Mouse (Mus musculus): ENCODE data around the gene Dlgap1. TPM values are rescaled to one million over a fixed set of nuclear protein-coding genes. Genes with fewer than 3 reads are reported as not detected.
A peak's percentile ranks its signal among the peaks of the same experiment; 100 is the strongest.
"Not testable (repeated sequence)": the region's sequence is repeated elsewhere in the genome, so short reads cannot be mapped to it uniquely, and the experiment has no call there.

Gene Dlgap1
- polyA plus RNA-seq, 1 experiment from 2014 or later: 1.3 TPM

DNA sequence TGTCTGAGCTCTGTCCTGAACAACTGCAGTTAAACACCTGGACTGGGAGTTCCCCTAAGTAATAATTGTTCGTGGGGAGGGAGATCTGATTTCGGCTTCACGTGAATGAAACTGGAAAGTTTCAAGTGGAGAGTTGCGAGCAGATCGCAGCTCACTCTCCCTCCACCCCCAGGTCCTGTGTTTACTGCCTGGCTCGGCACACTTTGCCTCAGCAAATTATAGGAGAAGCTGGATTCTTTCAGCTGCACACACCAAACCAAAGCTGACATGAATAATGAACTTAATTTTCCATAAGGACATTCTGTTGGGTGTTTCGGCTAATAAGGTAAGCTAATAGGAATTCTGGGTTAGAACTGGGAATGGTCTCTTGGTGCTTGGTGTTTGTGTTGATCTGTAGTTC, 592.7 kb downstream of the Dlgap1 start:
- 39% methylated on average over 7 of the region's 7 CpGs for WGBS
- H3K4me3 ChIP-seq (ENCODE audit: low read length): no peak overlapping the region
- no peaks in the 10 kb centered on the region for H3K4me1 ChIP-seq (ENCODE audit: control insufficient read depth, insufficient read depth, low read length)
- H3K9ac ChIP-seq (ENCODE audit: low read depth, low read length): no peak overlapping the region
- no peaks in the 10 kb centered on the region for H3K27me3 ChIP-seq (replicated peaks; ENCODE audit: control insufficient read depth, insufficient read depth, low read length)
- no peak for ATAC-seq
- H3K9me3 ChIP-seq (ENCODE audit: control insufficient read depth, low read length): no peaks in the 10 kb centered on the region
- 0 out of 2 replicates have a peak overlapping the region, but pooled peaks have one; percentile 3 for H3K4me2 ChIP-seq (ENCODE audit: low read depth, low read length)
- no peak overlapping the region for H3K27ac ChIP-seq (ENCODE audit: low read length)
- no peaks in the 10 kb centered on the region for H3K36me3 ChIP-seq (ENCODE audit: control insufficient read depth, insufficient read depth, low read length)

DNA sequence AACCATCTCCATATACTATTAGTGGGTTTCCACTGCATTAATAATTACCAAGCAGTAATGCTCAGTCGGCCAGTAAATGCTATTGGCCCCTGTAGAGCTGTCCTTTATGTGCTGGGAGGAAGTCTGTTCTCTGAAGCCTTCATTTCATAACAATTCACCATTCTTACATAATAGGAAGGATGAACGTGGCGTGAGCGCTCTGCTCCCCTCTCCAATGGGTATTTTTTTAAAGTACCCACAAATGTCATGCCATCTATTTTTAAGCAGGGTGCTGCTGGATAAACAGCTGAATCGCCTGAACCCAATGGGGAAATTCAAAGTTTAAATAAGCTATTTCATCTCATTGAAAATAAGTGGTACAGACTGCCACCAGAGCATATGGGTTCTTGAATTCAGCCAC, 602.0 kb downstream of the Dlgap1 start:
- Histone ChIP-seq H3K4me3 (ENCODE audit: low read length) (no peak overlapping the region), H3K27ac (ENCODE audit: low read length) (no peak overlapping the region), H3K9me3 (ENCODE audit: control insufficient read depth, low read length) (no peaks in the 10 kb centered on the region), H3K9ac (ENCODE audit: low read depth, low read length) (no peak overlapping the region), H3K4me1 (ENCODE audit: control insufficient read depth, insufficient read depth, low read length) (no peaks in the 10 kb centered on the region), H3K4me2 (ENCODE audit: low read depth, low read length) (no peak overlapping the region), H3K36me3 (ENCODE audit: control insufficient read depth, insufficient read depth, low read length) (no peaks in the 10 kb centered on the region), H3K27me3 (replicated peaks; ENCODE audit: control insufficient read depth, insufficient read depth, low read length) (no peaks in the 10 kb centered on the region)
- ATAC-seq: no peak
- 82% methylated on average over 5 of the region's 5 CpGs for WGBS

DNA sequence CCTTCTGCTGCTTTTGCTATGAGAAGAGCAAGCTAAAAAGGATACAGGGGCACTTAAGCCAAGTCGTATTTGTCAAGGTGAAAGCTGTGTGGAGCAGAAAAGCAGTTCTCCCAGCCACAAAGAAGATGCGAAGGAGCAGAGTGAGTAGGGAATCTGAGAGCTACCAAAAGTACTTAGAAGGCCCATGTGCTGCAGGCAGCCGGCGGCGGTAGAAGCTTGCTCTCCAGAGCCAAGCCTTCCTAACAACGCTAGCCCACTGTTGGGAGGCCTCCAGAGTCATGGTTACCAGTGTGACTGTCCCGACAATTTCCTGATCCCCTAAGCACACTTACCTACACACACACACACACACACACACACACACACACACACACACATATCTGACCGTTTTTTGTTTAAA, 614.2 kb downstream of the Dlgap1 start:
- WGBS: 58% methylated on average over 8 of the region's 8 CpGs
- Histone ChIP-seq H3K27ac (ENCODE audit: low read length) (no peak overlapping the region), H3K9ac (ENCODE audit: low read depth, low read length) (no peak overlapping the region), H3K4me2 (ENCODE audit: low read depth, low read length) (no peak overlapping the region), H3K4me3 (ENCODE audit: low read length) (no peak overlapping the region), H3K4me1 (ENCODE audit: control insufficient read depth, insufficient read depth, low read length) (no peaks in the 10 kb centered on the region), H3K9me3 (ENCODE audit: control insufficient read depth, low read length) (no peaks in the 10 kb centered on the region), H3K27me3 (replicated peaks; ENCODE audit: control insufficient read depth, insufficient read depth, low read length) (no peaks in the 10 kb centered on the region), H3K36me3 (ENCODE audit: control insufficient read depth, insufficient read depth, low read length) (no peaks in the 10 kb centered on the region)
- ATAC-seq: no peak

DNA sequence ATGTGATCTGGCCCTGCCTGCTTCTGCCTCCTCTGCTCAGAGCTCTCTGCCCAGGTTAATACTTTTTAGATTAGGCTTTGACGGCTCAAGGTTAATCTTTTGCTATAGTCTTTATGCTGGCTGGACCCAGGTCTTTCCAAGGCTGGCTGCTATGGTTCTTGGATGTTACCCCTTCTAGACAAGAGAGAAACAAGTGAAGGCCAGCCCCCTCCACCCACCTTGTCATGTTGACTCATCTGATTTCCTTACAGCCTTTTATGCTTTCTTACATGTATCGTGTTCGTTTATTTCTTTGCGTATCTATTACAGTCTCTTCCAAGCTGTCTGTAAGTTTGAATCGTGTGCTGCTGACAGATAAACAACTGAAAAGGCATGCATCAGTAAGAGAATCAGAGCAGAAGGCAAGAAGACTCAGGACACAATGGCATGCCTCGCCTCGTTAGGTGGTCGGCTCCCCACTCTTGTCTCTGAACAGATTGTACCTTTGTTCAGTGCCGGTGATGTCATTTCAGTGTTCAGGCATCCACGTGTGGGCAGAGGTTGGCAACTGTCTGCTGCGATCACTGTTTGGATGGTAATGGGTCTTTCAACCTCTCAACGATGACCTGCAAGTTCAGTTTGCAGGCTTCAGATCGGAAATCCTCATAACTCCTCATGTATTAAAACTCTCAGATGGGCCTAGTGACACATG, 618.0 kb downstream of the Dlgap1 start:
- Histone ChIP-seq H3K9me3 (ENCODE audit: control insufficient read depth, low read length) (no peaks in the 10 kb centered on the region), H3K27me3 (replicated peaks; ENCODE audit: control insufficient read depth, insufficient read depth, low read length) (no peaks in the 10 kb centered on the region), H3K36me3 (ENCODE audit: control insufficient read depth, insufficient read depth, low read length) (no peaks in the 10 kb centered on the region), H3K9ac (ENCODE audit: low read depth, low read length) (no peak overlapping the region), H3K27ac (ENCODE audit: low read length) (no peak overlapping the region), H3K4me2 (ENCODE audit: low read depth, low read length) (no peak overlapping the region), H3K4me1 (ENCODE audit: control insufficient read depth, insufficient read depth, low read length) (no peaks in the 10 kb centered on the region), H3K4me3 (ENCODE audit: low read length) (no peak overlapping the region)
- no peak for ATAC-seq
- 83% methylated on average over 13 of the region's 13 CpGs for WGBS

DNA sequence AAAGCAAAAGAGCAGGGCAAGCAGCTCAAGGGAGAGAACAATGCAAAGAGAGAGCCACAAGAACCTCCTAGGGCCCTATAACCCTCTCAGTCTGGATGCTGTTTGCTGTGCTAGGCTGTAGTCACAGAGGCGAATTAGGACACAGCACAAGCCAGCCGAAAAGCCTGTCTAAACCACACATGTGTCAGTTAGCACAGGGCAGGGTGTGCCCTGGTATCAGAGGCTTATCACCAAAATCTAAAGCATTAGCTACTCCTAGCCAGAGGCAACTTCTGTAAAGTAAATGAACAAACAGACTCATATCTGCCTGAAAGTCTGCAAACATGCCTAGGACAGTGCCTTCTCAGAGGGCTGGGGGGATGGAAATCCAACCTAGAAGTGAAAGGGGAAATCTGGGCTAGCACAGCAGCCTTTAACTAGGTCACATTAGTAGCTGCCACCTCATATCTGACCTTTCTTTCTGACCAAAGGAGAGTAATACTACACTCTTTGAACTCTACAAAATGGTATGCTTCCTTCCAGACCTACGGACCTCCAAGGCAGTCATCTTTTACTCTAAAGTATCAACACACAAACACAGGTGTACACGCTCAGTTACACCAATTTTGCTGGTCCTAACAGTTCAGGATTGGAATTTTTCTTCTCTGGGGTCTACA, 619.2 kb downstream of the Dlgap1 start:
- 72% methylated on average over 2 of the region's 4 CpGs for WGBS
- not testable (repeated sequence) for H3K9ac ChIP-seq (ENCODE audit: low read depth, low read length); H3K4me1 ChIP-seq (ENCODE audit: control insufficient read depth, insufficient read depth, low read length); H3K36me3 ChIP-seq (ENCODE audit: control insufficient read depth, insufficient read depth, low read length); H3K9me3 ChIP-seq (ENCODE audit: control insufficient read depth, low read length); ATAC-seq; H3K4me3 ChIP-seq (ENCODE audit: low read length); H3K27me3 ChIP-seq (replicated peaks; ENCODE audit: control insufficient read depth, insufficient read depth, low read length); H3K27ac ChIP-seq (ENCODE audit: low read length); H3K4me2 ChIP-seq (ENCODE audit: low read depth, low read length)

DNA sequence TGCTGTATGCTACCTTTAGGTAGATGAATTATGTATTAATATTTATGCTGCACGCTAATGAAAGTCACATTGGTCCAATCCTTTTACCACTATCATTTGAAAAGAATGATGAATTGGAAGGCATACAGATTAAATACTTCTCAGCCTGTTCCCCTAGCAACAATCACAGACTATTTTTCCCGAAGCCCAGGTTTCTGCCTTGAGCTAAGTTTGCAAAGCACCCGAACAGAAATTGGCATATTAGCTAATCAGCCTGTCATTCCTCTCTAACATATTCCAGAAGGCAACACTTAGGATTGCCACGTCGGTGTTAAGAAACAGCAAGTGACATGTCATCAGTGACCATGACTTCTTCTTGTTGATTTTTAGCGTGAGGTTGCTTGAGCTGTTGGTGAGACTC, 619.8 kb downstream of the Dlgap1 start:
- Histone ChIP-seq H3K27me3 (replicated peaks; ENCODE audit: control insufficient read depth, insufficient read depth, low read length) (no peaks in the 10 kb centered on the region), H3K4me1 (ENCODE audit: control insufficient read depth, insufficient read depth, low read length) (no peaks in the 10 kb centered on the region), H3K4me2 (ENCODE audit: low read depth, low read length) (no peak overlapping the region), H3K4me3 (ENCODE audit: low read length) (no peak overlapping the region), H3K36me3 (ENCODE audit: control insufficient read depth, insufficient read depth, low read length) (no peaks in the 10 kb centered on the region), H3K9ac (ENCODE audit: low read depth, low read length) (no peak overlapping the region), H3K27ac (ENCODE audit: low read length) (no peak overlapping the region), H3K9me3 (ENCODE audit: control insufficient read depth, low read length) (no peaks in the 10 kb centered on the region)
- ATAC-seq: no peak
- WGBS: 74% methylated on average over 6 of the region's 6 CpGs

DNA sequence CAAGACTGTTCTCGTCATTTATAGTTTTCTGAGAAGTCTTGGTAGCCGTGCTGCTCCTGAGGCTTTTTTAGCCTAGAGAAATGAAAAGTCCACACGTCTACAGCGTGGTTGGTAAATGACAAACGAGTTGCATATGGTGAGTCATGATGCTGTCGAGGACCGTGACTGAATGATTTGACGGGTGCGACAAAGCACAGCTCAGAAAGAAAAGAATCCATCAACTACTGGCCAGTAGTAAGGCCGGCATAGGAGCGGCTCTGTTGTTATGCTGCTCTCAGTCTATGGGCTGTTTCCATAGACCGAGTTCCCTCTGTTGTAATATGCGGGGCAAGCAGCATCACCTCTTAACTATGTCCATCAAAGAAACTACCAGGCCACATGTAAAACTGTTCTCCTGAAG, 620.3 kb downstream of the Dlgap1 start:
- H3K4me2 ChIP-seq (ENCODE audit: low read depth, low read length): no peak overlapping the region
- H3K9ac ChIP-seq (ENCODE audit: low read depth, low read length): no peak overlapping the region
- H3K9me3 ChIP-seq (ENCODE audit: control insufficient read depth, low read length): no peaks in the 10 kb centered on the region
- no peak overlapping the region for H3K4me3 ChIP-seq (ENCODE audit: low read length)
- ATAC-seq: no peak
- no peaks in the 10 kb centered on the region for H3K4me1 ChIP-seq (ENCODE audit: control insufficient read depth, insufficient read depth, low read length)
- H3K27me3 ChIP-seq (replicated peaks; ENCODE audit: control insufficient read depth, insufficient read depth, low read length): no peaks in the 10 kb centered on the region
- no peak overlapping the region for H3K27ac ChIP-seq (ENCODE audit: low read length)
- H3K36me3 ChIP-seq (ENCODE audit: control insufficient read depth, insufficient read depth, low read length): no peaks in the 10 kb centered on the region
- WGBS: 79% methylated on average over 13 of the region's 13 CpGs

DNA sequence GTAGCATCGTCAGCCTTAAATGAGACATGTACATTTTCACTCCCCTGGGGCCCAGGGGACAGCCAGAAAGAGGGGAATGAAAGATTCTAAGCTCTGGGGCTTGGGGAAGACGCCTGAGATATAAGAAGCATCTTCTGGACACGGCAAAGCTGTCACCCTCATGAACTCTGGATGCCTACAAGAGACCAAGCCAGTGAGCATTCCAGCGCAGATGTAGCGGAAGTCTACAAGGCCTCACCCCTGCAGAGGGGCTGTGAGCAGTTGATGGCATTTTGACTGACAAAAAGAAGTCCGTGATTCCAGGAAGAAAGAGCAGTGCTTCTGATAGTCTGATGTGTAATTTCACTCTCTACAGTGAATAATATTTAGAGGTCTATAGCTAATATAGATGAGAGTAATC, 621.6 kb downstream of the Dlgap1 start:
- no peaks in the 10 kb centered on the region for H3K27me3 ChIP-seq (replicated peaks; ENCODE audit: control insufficient read depth, insufficient read depth, low read length)
- no peak for ATAC-seq

DNA sequence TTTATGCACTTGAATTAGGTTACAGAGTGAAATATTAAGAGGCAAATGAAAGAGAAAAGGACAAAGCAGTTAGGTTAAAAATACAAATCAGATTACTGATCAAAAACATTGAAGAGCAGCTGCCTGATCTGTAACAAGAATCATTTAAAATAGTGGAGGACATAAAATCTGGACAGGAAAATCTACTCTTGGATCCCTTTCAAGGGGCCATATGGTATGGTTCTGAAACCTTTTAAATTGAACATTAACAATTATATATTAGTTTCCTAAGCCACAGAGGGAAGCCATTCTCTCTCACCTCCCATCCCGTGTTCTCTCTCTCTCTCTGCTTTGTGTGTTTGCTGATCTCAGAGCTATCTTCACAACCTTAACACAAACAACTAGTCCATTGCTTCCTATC, 625.4 kb downstream of the Dlgap1 start:
- Histone ChIP-seq H3K4me3 (ENCODE audit: low read length) (no peak overlapping the region), H3K27me3 (replicated peaks; ENCODE audit: control insufficient read depth, insufficient read depth, low read length) (no peaks in the 10 kb centered on the region), H3K9me3 (ENCODE audit: control insufficient read depth, low read length) (no peaks in the 10 kb centered on the region), H3K4me2 (ENCODE audit: low read depth, low read length) (no peak overlapping the region), H3K36me3 (ENCODE audit: control insufficient read depth, insufficient read depth, low read length) (no peaks in the 10 kb centered on the region), H3K9ac (ENCODE audit: low read depth, low read length) (no peak overlapping the region), H3K4me1 (ENCODE audit: control insufficient read depth, insufficient read depth, low read length) (no peaks in the 10 kb centered on the region), H3K27ac (ENCODE audit: low read length) (no peak overlapping the region)
- WGBS: 52% methylated on average over 1 of the region's 1 CpGs
- ATAC-seq: no peak

More for the DNA sequence above, 621.6 kb downstream of the Dlgap1 start:
- Histone ChIP-seq H3K4me3 (ENCODE audit: low read length) (no peak overlapping the region), H3K4me1 (ENCODE audit: control insufficient read depth, insufficient read depth, low read length) (no peaks in the 10 kb centered on the region), H3K36me3 (ENCODE audit: control insufficient read depth, insufficient read depth, low read length) (no peaks in the 10 kb centered on the region), H3K9ac (ENCODE audit: low read depth, low read length) (no peak overlapping the region), H3K9me3 (ENCODE audit: control insufficient read depth, low read length) (no peaks in the 10 kb centered on the region), H3K4me2 (ENCODE audit: low read depth, low read length) (no peak overlapping the region), H3K27ac (ENCODE audit: low read length) (no peak overlapping the region)
- WGBS: 77% methylated on average over 6 of the region's 6 CpGs

DNA sequence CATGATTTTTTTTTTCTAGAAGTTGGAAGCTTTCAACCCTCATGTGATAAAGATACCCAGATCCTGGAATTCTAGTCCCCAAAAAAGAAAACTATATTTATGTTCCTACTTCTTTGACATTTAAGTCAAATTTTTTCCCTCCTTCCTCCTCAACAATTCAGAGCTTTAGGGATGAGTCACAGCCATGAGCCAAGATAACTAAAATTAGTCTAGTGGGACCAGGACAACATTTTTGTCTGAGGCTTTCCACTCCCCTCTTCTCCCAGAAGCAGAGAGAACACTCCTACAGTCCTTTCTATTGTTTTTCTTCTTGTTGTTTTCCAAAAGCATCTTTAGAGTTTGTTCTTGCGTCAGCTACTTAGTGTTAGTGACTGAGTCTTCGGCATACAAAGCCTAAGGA, 627.5 kb downstream of the Dlgap1 start:
- no peaks in the 10 kb centered on the region for H3K9me3 ChIP-seq (ENCODE audit: control insufficient read depth, low read length)
- no peak overlapping the region for H3K4me3 ChIP-seq (ENCODE audit: low read length)
- 95% methylated on average over 2 of the region's 2 CpGs for WGBS
- no peak overlapping the region for H3K4me2 ChIP-seq (ENCODE audit: low read depth, low read length)
- no peaks in the 10 kb centered on the region for H3K4me1 ChIP-seq (ENCODE audit: control insufficient read depth, insufficient read depth, low read length)
- H3K9ac ChIP-seq (ENCODE audit: low read depth, low read length): no peak overlapping the region
- no peaks in the 10 kb centered on the region for H3K36me3 ChIP-seq (ENCODE audit: control insufficient read depth, insufficient read depth, low read length)
- no peak for ATAC-seq
- H3K27ac ChIP-seq (ENCODE audit: low read length): no peak overlapping the region
- H3K27me3 ChIP-seq (replicated peaks; ENCODE audit: control insufficient read depth, insufficient read depth, low read length): no peaks in the 10 kb centered on the region
